Mouse (Mus musculus) stomach, embryonic 14.5 days (tissue): ENCODE results near the gene Gli2. TPM values are rescaled to one million over a fixed set of nuclear protein-coding genes. Genes with fewer than 3 reads are reported as not detected.

ENCODE experiments used
- ATAC-seq: fragments of 200-750 bp; cut with Nextera tagmentation; 2 replicates; pipeline ENCODE4 v1.8.0; 2017; ENCODE audit warnings: low read depth, moderate TSS enrichment; ENCODE audit not compliant: insufficient number of reproducible peaks, insufficient read depth, low FRiP score
- H3K27ac ChIP-seq: fragments of 300-500 bp; sonication (generic); 2 replicates; pipeline ENCODE4 v1.5.1; 2014; ENCODE audit warnings: mild to moderate bottlenecking, low read length, moderate library complexity, mixed read lengths
- H3K27me3 ChIP-seq: fragments of 300-500 bp; sonication (generic); 2 replicates; pipeline ENCODE4 v1.6.1; 2014; ENCODE audit warnings: low read length, control low read depth, mixed read lengths; ENCODE audit not compliant: control insufficient read depth, insufficient read depth
- H3K36me3 ChIP-seq: fragments of 300-500 bp; sonication (generic); 2 replicates; pipeline ENCODE4 v1.6.1; 2014; ENCODE audit warnings: mild to moderate bottlenecking, control low read depth, low read length, moderate library complexity, mixed read lengths; ENCODE audit not compliant: control insufficient read depth, insufficient read depth
- H3K4me1 ChIP-seq: fragments of 300-500 bp; sonication (generic); 2 replicates; pipeline ENCODE4 v1.6.1; 2014; ENCODE audit warnings: low read length, control low read depth, mixed read lengths; ENCODE audit not compliant: control insufficient read depth, insufficient read depth
- H3K4me2 ChIP-seq: fragments of 300-500 bp; sonication (generic); replicated peaks from 2 replicates; pipeline ENCODE4 v1.6.1; 2014; ENCODE audit warnings: low read depth, low read length, control low read depth
- H3K4me3 ChIP-seq: fragments of 300-500 bp; sonication (generic); 2 replicates; pipeline ENCODE4 v1.5.1; 2014; ENCODE audit warnings: low read depth, low read length, control low read depth
- H3K9ac ChIP-seq: fragments of 300-500 bp; sonication (generic); replicated peaks from 2 replicates; pipeline ENCODE4 v1.6.1; 2014; ENCODE audit warnings: low read depth, mild to moderate bottlenecking, control low read depth, low read length, moderate library complexity, mixed read lengths
- H3K9me3 ChIP-seq: fragments of 300-500 bp; sonication (generic); 2 replicates; pipeline ENCODE4 v1.6.1; 2016; ENCODE audit warnings: low read depth, low read length, control low read depth; ENCODE audit not compliant: control insufficient read depth
- WGBS: fragments of 180-500 bp; shearing (Covaris S2); extraction: QIAGEN DNeasy Blood & Tissue Kit; methylation state at CpG from one replicate; pipeline ENCODE4 v1.1.7; 2014; 5-methylcytosine and 5-hydroxymethylcytosine counted together
- polyA plus RNA-seq: library from polyadenylated mRNA; unstranded; fragments of >200 nt; fragmentation: Nextera tagmentation; extraction: Ambion mirVana; gene quantifications from 2 replicates; pipeline ENCODE4 v1.2.1, GENCODE M21; 2014

Gli2 gene
- polyA plus RNA-seq, 1 experiment from 2014 or later, result 18.5 TPM

- ATAC-seq, result no peak
- H3K9me3 ChIP-seq, result no peaks in the 10 kb centered on the region
- no peaks in the 10 kb centered on the region for H3K27me3 ChIP-seq
- H3K27ac ChIP-seq, result no peak overlapping the region
- H3K4me3 ChIP-seq, result no peak overlapping the region
- no peaks in the 10 kb centered on the region for H3K36me3 ChIP-seq
- peaks cover 20% of the 10 kb centered on the region for H3K4me1 ChIP-seq
- H3K4me2 ChIP-seq, result no peak overlapping the region
- no peak overlapping the region for H3K9ac ChIP-seq
- 71% methylated on average over 4 of the region's 4 CpGs for WGBS
Observed at GRCm38 (mm10) chr1:118938206-118938605, 115.2 kb downstream of the Gli2 start.

GRCm38 (mm10) chr1:118936108-118936507, 117.3 kb downstream of the Gli2 start:
- H3K4me2 ChIP-seq, result no peak overlapping the region
- peak; percentile 86 for ATAC-seq
- 11% methylated on average over 4 of the region's 4 CpGs for WGBS
- no peak overlapping the region for H3K4me3 ChIP-seq
- peak overlapping the region; percentile 80 for H3K27ac ChIP-seq
- peaks cover 20% of the 10 kb centered on the region for H3K4me1 ChIP-seq
- H3K9ac ChIP-seq, result no peak overlapping the region
- no peaks in the 10 kb centered on the region for H3K27me3 ChIP-seq
- H3K9me3 ChIP-seq, result no peaks in the 10 kb centered on the region
- no peaks in the 10 kb centered on the region for H3K36me3 ChIP-seq

GRCm38 (mm10) chr1:118935518-118935917, 117.9 kb downstream of the Gli2 start:
- ATAC-seq, result no peak
- WGBS, result 48% methylated on average over 6 of the region's 6 CpGs
- no peak overlapping the region for H3K9ac ChIP-seq

GRCm38 (mm10) chr1:118932167-118932566, 121.3 kb downstream of the Gli2 start:
- H3K4me2 ChIP-seq, result no peak overlapping the region
- H3K36me3 ChIP-seq, result no peaks in the 10 kb centered on the region
- H3K4me1 ChIP-seq, result peaks cover 22% of the 10 kb centered on the region
- H3K27me3 ChIP-seq, result no peaks in the 10 kb centered on the region
- WGBS, result 91% methylated on average over 5 of the region's 5 CpGs
- no peak overlapping the region for H3K27ac ChIP-seq
- no peaks in the 10 kb centered on the region for H3K9me3 ChIP-seq
- no peak for ATAC-seq
- H3K9ac ChIP-seq, result no peak overlapping the region
- H3K4me3 ChIP-seq, result no peak overlapping the region

More at GRCm38 (mm10) chr1:118935518-118935917, 117.9 kb downstream of the Gli2 start:
- H3K4me3 ChIP-seq, result no peak overlapping the region
- H3K36me3 ChIP-seq, result no peaks in the 10 kb centered on the region
- H3K27ac ChIP-seq, result peak overlapping the region; percentile 80; the same call in 1 of the 2 replicates
- no peaks in the 10 kb centered on the region for H3K9me3 ChIP-seq
- peaks cover 20% of the 10 kb centered on the region for H3K4me1 ChIP-seq
- no peaks in the 10 kb centered on the region for H3K27me3 ChIP-seq
- H3K4me2 ChIP-seq, result no peak overlapping the region

GRCm38 (mm10) chr1:118927543-118928354, 125.7 kb downstream of the Gli2 start:
- Histone ChIP-seq H3K27me3 (no peaks in the 10 kb centered on the region), H3K4me2 (no peak overlapping the region), H3K27ac (no peak overlapping the region), H3K36me3 (no peaks in the 10 kb centered on the region), H3K4me1 (0 out of 2 replicates have a peak, but pooled peaks cover 3% of the 10 kb centered on the region), H3K9ac (no peak overlapping the region), H3K4me3 (no peak overlapping the region), H3K9me3 (no peaks in the 10 kb centered on the region)
- WGBS, result 59% methylated on average over 12 of the region's 12 CpGs
- ATAC-seq, result no peak

GRCm38 (mm10) chr1:118926556-118926955, 126.9 kb downstream of the Gli2 start:
- Histone ChIP-seq H3K9me3 (no peaks in the 10 kb centered on the region), H3K27me3 (no peaks in the 10 kb centered on the region), H3K4me1 (0 out of 2 replicates have a peak, but pooled peaks cover 3% of the 10 kb centered on the region), H3K36me3 (no peaks in the 10 kb centered on the region), H3K4me2 (no peak overlapping the region), H3K4me3 (no peak overlapping the region), H3K27ac (no peak overlapping the region), H3K9ac (no peak overlapping the region)
- ATAC-seq, result no peak
- WGBS, result 90% methylated on average over 7 of the region's 7 CpGs

GRCm38 (mm10) chr1:118922189-118922588, 131.2 kb downstream of the Gli2 start:
- Histone ChIP-seq H3K36me3 (no peaks in the 10 kb centered on the region), H3K4me1 (peaks cover 4% of the 10 kb centered on the region; the same call in 1 of the 2 replicates), H3K9me3 (no peaks in the 10 kb centered on the region), H3K4me2 (no peak overlapping the region), H3K27me3 (no peaks in the 10 kb centered on the region), H3K9ac (no peak overlapping the region), H3K4me3 (no peak overlapping the region), H3K27ac (no peak overlapping the region)
- no peak for ATAC-seq
- 86% methylated on average over 6 of the region's 6 CpGs for WGBS

GRCm38 (mm10) chr1:118917520-118918220, 135.7 kb downstream of the Gli2 start:
- Histone ChIP-seq H3K4me3 (no peak overlapping the region), H3K9ac (no peak overlapping the region), H3K27me3 (no peaks in the 10 kb centered on the region), H3K27ac (no peak overlapping the region), H3K4me2 (no peak overlapping the region), H3K9me3 (no peaks in the 10 kb centered on the region), H3K4me1 (peaks cover 28% of the 10 kb centered on the region), H3K36me3 (no peaks in the 10 kb centered on the region)
- WGBS, result 37% methylated on average over 7 of the region's 7 CpGs
- no peak for ATAC-seq
